Mouse (Mus musculus) heart, embryonic 14.5 days (tissue): ENCODE measurements around the gene Tor3a. TPM values are rescaled to one million over a fixed set of nuclear protein-coding genes. Genes with fewer than 3 reads are reported as not detected.

Experiments used
- ATAC-seq: fragments of 200-750 bp; cut with Nextera tagmentation; 2 replicates; pipeline ENCODE4 v1.8.0; 2017; ENCODE audit warnings: low read depth, moderate TSS enrichment; ENCODE audit not compliant: insufficient number of reproducible peaks, insufficient read depth, low FRiP score
- H3K27ac ChIP-seq, 2 experiments: fragments of 200-500 bp in 1 of 2; fragments of 300-500 bp in 1 of 2; sonication (generic) in 1 of 2; replicated peaks in 1 of 2; 2 replicates each; pipeline ENCODE4 v1.5.1; 2012 to 2014; ENCODE audit warnings: low read depth in 2 of 2, low read length in 2 of 2, control low read depth in 1 of 2, mild to moderate bottlenecking in 1 of 2, mixed read lengths in 1 of 2; ENCODE audit not compliant: control insufficient read depth in 1 of 2, insufficient read depth in 1 of 2
- H3K27me3 ChIP-seq: fragments of 300-500 bp; sonication (generic); 2 replicates; pipeline ENCODE4 v1.6.1; 2014; ENCODE audit warnings: mild to moderate bottlenecking, low read length, control low read depth; ENCODE audit not compliant: control insufficient read depth, insufficient read depth
- H3K36me3 ChIP-seq: fragments of 300-500 bp; sonication (generic); 2 replicates; pipeline ENCODE4 v1.6.1; 2014; ENCODE audit warnings: mild to moderate bottlenecking, control low read depth, low read length, mixed read lengths; ENCODE audit not compliant: control insufficient read depth, insufficient read depth
- H3K4me1 ChIP-seq, 2 experiments: fragments of 200-500 bp in 1 of 2; fragments of 300-500 bp in 1 of 2; sonication (generic) in 1 of 2; 2 replicates each; pipeline ENCODE4 v1.6.1; 2012 to 2014; ENCODE audit warnings: low read length in 2 of 2, control low read depth in 1 of 2, mixed read lengths in 1 of 2; ENCODE audit not compliant: control insufficient read depth in 2 of 2, insufficient read depth in 2 of 2
- H3K4me2 ChIP-seq: fragments of 300-500 bp; sonication (generic); 2 replicates; pipeline ENCODE4 v1.6.1; 2014; ENCODE audit warnings: mild to moderate bottlenecking, low read length
- H3K4me3 ChIP-seq, 2 experiments: fragments of 200-500 bp in 1 of 2; fragments of 300-500 bp in 1 of 2; sonication (generic) in 1 of 2; 2 replicates each; pipeline ENCODE4 v1.5.1; 2012 to 2014; ENCODE audit warnings: low read length in 2 of 2, mild to moderate bottlenecking in 2 of 2, control low read depth in 1 of 2, low read depth in 1 of 2, moderate library complexity in 1 of 2; ENCODE audit not compliant: control insufficient read depth in 1 of 2, insufficient read depth in 1 of 2
- H3K9ac ChIP-seq: fragments of 300-500 bp; sonication (generic); 2 replicates; pipeline ENCODE4 v1.6.1; 2014; ENCODE audit warnings: mild to moderate bottlenecking, low read length
- H3K9me3 ChIP-seq: fragments of 300-500 bp; sonication (generic); 2 replicates; pipeline ENCODE4 v1.6.1; 2016; ENCODE audit warnings: low read length, control low read depth; ENCODE audit not compliant: control insufficient read depth
- WGBS: fragments of 180-500 bp; shearing (Covaris S2); extraction: QIAGEN DNeasy Blood & Tissue Kit; methylation state at CpG from one replicate; pipeline ENCODE4 v1.1.7; 2014; 5-methylcytosine and 5-hydroxymethylcytosine counted together
- polyA plus RNA-seq: library from polyadenylated mRNA; unstranded; fragments of >200 nt; fragmentation: Nextera tagmentation; extraction: Ambion mirVana; gene quantifications from 2 replicates; pipeline ENCODE4 v1.2.1, GENCODE M21; 2014

Gene Tor3a
- polyA plus RNA-seq, 1 experiment from 2014 or later, result 8.4 TPM

- Histone ChIP-seq H3K4me2 (no peak overlapping the region), H3K9ac (no peak overlapping the region), H3K4me1 (peaks cover 3 to 4% of the 10 kb centered on the region in 2 experiments; a peak in 1 of 4 replicates), H3K27me3 (no peaks in the 10 kb centered on the region), H3K27ac (no peak overlapping the region), H3K36me3 (peaks cover 56% of the 10 kb centered on the region), H3K9me3 (no peaks in the 10 kb centered on the region), H3K4me3 (no peak overlapping the region)
- WGBS, result 90% methylated on average over 10 of the region's 10 CpGs
- ATAC-seq, result no peak
Observed at GRCm38 (mm10) chr1:156644061-156644460, 30.1 kb downstream of the Tor3a start.

- WGBS, result 67% methylated on average over 12 of the region's 12 CpGs
- Histone ChIP-seq H3K9ac (no peak overlapping the region), H3K27ac (no peak overlapping the region), H3K4me2 (no peak overlapping the region), H3K4me3 (no peak overlapping the region), H3K27me3 (no peaks in the 10 kb centered on the region), H3K36me3 (peaks cover 60% of the 10 kb centered on the region), H3K9me3 (no peaks in the 10 kb centered on the region), H3K4me1 (no peaks in the 10 kb centered on the region)
- ATAC-seq, result no peak
Observed at GRCm38 (mm10) chr1:156642813-156643212, 31.3 kb downstream of the Tor3a start.

GRCm38 (mm10) chr1:156641808-156642207 lies 32.3 kb downstream of the Tor3a start:
- no peak; the same call in 1 of the 2 replicates for ATAC-seq
- no peak overlapping the region for H3K9ac ChIP-seq
- H3K9me3 ChIP-seq, result no peaks in the 10 kb centered on the region
- H3K27me3 ChIP-seq, result no peaks in the 10 kb centered on the region
- no peak overlapping the region for H3K4me2 ChIP-seq
- H3K36me3 ChIP-seq, result peaks cover 58% of the 10 kb centered on the region
- no peak overlapping the region for H3K27ac ChIP-seq
- H3K4me3 ChIP-seq, result no peak overlapping the region
- WGBS, result 67% methylated on average over 10 of the region's 10 CpGs
- H3K4me1 ChIP-seq, result no peaks in the 10 kb centered on the region

- H3K4me2 ChIP-seq, result no peak overlapping the region
- H3K27ac ChIP-seq, result no peak overlapping the region
- H3K4me3 ChIP-seq, result no peak overlapping the region
- H3K9me3 ChIP-seq, result no peaks in the 10 kb centered on the region
- ATAC-seq, result no peak
- no peak overlapping the region for H3K9ac ChIP-seq
- H3K4me1 ChIP-seq, result no peaks in the 10 kb centered on the region
- H3K27me3 ChIP-seq, result no peaks in the 10 kb centered on the region
- 73% methylated on average over 4 of the region's 4 CpGs for WGBS
- peaks cover 64% of the 10 kb centered on the region for H3K36me3 ChIP-seq
Observed at GRCm38 (mm10) chr1:156640577-156640976, 33.6 kb downstream of the Tor3a start.

- no peaks in the 10 kb centered on the region for H3K27me3 ChIP-seq
- ATAC-seq, result no peak
- H3K9me3 ChIP-seq, result no peaks in the 10 kb centered on the region
- no peak overlapping the region for H3K4me2 ChIP-seq
- no peak overlapping the region for H3K9ac ChIP-seq
- no peak overlapping the region for H3K27ac ChIP-seq
- no peak overlapping the region for H3K4me3 ChIP-seq
- 88% methylated on average over 5 of the region's 5 CpGs for WGBS
- H3K36me3 ChIP-seq, result peaks cover 73% of the 10 kb centered on the region
- H3K4me1 ChIP-seq, result no peaks in the 10 kb centered on the region
Observed at GRCm38 (mm10) chr1:156639455-156639854, 34.7 kb downstream of the Tor3a start.

- no peaks in the 10 kb centered on the region for H3K9me3 ChIP-seq
- H3K4me3 ChIP-seq, result no peak overlapping the region
- H3K4me2 ChIP-seq, result no peak overlapping the region
- 80% methylated on average over 2 of the region's 2 CpGs for WGBS
- no peak for ATAC-seq
- no peak overlapping the region for H3K9ac ChIP-seq
- H3K27ac ChIP-seq, result no peak overlapping the region
- no peaks in the 10 kb centered on the region for H3K4me1 ChIP-seq
- H3K36me3 ChIP-seq, result peaks cover 79% of the 10 kb centered on the region
- H3K27me3 ChIP-seq, result no peaks in the 10 kb centered on the region
Observed at GRCm38 (mm10) chr1:156635148-156635547, 39.0 kb downstream of the Tor3a start.

- peaks cover 79% of the 10 kb centered on the region for H3K36me3 ChIP-seq
- ATAC-seq, result no peak
- H3K4me3 ChIP-seq, result no peak overlapping the region
- H3K9ac ChIP-seq, result no peak overlapping the region
- H3K27me3 ChIP-seq, result no peaks in the 10 kb centered on the region
- no peak overlapping the region for H3K27ac ChIP-seq
- H3K9me3 ChIP-seq, result no peaks in the 10 kb centered on the region
- H3K4me2 ChIP-seq, result no peak overlapping the region
- 75% methylated on average over 10 of the region's 10 CpGs for WGBS
- H3K4me1 ChIP-seq, result no peaks in the 10 kb centered on the region
Observed at GRCm38 (mm10) chr1:156633095-156633494, 41.1 kb downstream of the Tor3a start.

- Histone ChIP-seq H3K9me3 (no peaks in the 10 kb centered on the region), H3K4me1 (no peaks in the 10 kb centered on the region), H3K27me3 (no peaks in the 10 kb centered on the region), H3K27ac (no peak overlapping the region), H3K4me2 (no peak overlapping the region), H3K36me3 (peaks cover 74% of the 10 kb centered on the region), H3K4me3 (no peak overlapping the region), H3K9ac (no peak overlapping the region)
- no peak for ATAC-seq
Observed at GRCm38 (mm10) chr1:156630965-156631364, 43.2 kb downstream of the Tor3a start.
